Mouse (Mus musculus) embryonic fibroblast, embryonic 13.5 days (primary cell): ENCODE data around the gene Palb2. TPM values are rescaled to one million over a fixed set of nuclear protein-coding genes. Genes with fewer than 3 reads are reported as not detected.

Source experiments
- H3K27ac ChIP-seq: 2 replicates; pipeline ENCODE4 v1.5.1; 2012; ENCODE audit warnings: low read length, control low read depth, inconsistent platforms; ENCODE audit not compliant: insufficient read depth
- H3K4me1 ChIP-seq: 2 replicates; pipeline ENCODE4 v1.6.1; 2011; ENCODE audit warnings: low read length; ENCODE audit not compliant: control insufficient read depth, insufficient read depth
- H3K4me3 ChIP-seq: 2 replicates; pipeline ENCODE4 v1.5.1; 2011; ENCODE audit warnings: mild to moderate bottlenecking, control low read depth, low read length; ENCODE audit not compliant: insufficient read depth
- CTCF ChIP-seq: IDR thresholded peaks from 2 replicates; pipeline ENCODE4 v1.5.1; 2011; ENCODE audit warnings: mild to moderate bottlenecking, control low read depth, low read length, moderate library complexity, borderline replicate concordance; ENCODE audit not compliant: insufficient read depth
- POLR2A ChIP-seq: IDR thresholded peaks from 2 replicates; pipeline ENCODE4 v1.6.1; 2011; ENCODE audit warnings: low read depth, mild to moderate bottlenecking, control low read depth, low read length, moderate library complexity
- polyA plus RNA-seq: library from polyadenylated mRNA; stranded (reverse); fragments of >200 nt; gene quantifications from 2 replicates; pipeline ENCODE4 v1.2.4, GENCODE M21; 2011; ENCODE audit warnings: low read depth; ENCODE audit not compliant: missing spikeins, insufficient read length

Palb2 gene
- polyA plus RNA-seq, result 4.0 and 4.8 TPM in 2 replicates

GRCm38 (mm10) chr7:122132497-122133337 is at the start of gene Palb2, which contains the start of gene Dctn5:
Gene Palb2 (minus strand): TSS chr7:122132985.
Gene Dctn5 (plus strand): TSS chr7:122133041.
- Histone ChIP-seq H3K4me1 (no peaks in the 10 kb centered on the region), H3K27ac (peak within 1 kb of the TSS; percentile 17; the same call in 1 of the 2 replicates)
- TF ChIP-seq CTCF, result no peak
- peak; percentile 94 for TF ChIP-seq POLR2A

GRCm38 (mm10) chr7:122180720-122181119 is 47.9 kb upstream of the Palb2 start:
- H3K4me1 ChIP-seq, result no peaks in the 10 kb centered on the region
- no peak for TF ChIP-seq POLR2A
- TF ChIP-seq CTCF, result no peak
- H3K27ac ChIP-seq, result no peak overlapping the region
- no peak overlapping the region for H3K4me3 ChIP-seq

More at GRCm38 (mm10) chr7:122132497-122133337, at the start of gene Palb2, which contains the start of gene Dctn5:
- H3K4me3 ChIP-seq, result peak within 1 kb of the TSS; percentile 90

- H3K27ac ChIP-seq, result no peak overlapping the region
- H3K4me3 ChIP-seq, result no peak overlapping the region
- no peaks in the 10 kb centered on the region for H3K4me1 ChIP-seq
- no peak for TF ChIP-seq POLR2A
- TF ChIP-seq CTCF, result no peak
These were observed 38.8 kb upstream of the Palb2 start for GRCm38 (mm10) chr7:122171613-122172012.

- TF ChIP-seq CTCF (no peak), POLR2A (no peak)
- Histone ChIP-seq H3K4me3 (no peak overlapping the region), H3K4me1 (no peaks in the 10 kb centered on the region), H3K27ac (no peak overlapping the region)
These were observed 37.9 kb upstream of the Palb2 start for GRCm38 (mm10) chr7:122170705-122171104.

DNA sequence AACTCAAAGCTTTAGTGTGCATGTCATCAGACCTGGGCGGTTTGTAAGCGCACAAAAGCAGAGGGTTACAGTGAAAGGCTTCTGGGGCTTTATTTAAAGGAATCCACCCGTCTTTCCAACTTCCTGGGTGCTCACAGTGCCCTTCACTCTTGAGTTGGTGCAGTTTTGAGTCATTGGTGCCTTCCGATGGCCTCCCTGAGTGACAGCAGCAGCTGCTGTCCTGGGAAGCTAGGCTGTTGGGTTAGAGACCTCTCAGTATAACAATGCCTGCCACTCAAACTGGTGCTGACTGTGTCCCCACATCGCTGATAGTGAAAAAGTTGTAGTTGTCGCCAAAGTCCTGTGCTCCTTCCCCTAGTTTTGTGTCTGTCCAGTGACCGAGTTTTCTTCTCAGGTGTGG is 34.4 kb upstream of the Palb2 start:
- TF ChIP-seq POLR2A (no peak), CTCF (no peak)
- H3K27ac ChIP-seq, result no peak overlapping the region
- H3K4me1 ChIP-seq, result no peaks in the 10 kb centered on the region
- no peak overlapping the region for H3K4me3 ChIP-seq

DNA sequence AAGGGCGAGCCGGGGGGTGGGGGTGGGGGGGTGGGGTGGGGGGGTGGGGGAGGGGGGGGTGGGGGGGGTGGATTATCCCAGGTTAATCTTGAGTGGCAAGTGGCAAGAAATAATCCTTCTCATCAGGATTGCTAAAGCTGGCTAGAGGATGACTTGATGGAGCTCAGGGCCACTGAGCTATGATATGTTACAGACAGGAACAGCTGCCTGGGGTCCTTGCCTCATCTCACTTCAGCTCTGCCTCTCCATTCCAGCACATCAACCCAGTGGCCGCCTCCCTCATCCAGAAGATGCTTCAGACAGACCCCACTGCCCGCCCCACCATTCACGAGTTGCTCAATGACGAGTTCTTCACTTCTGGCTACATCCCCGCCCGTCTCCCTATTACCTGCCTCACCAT is 31.0 kb upstream of the Palb2 start:
- TF ChIP-seq CTCF (no peak), POLR2A (no peak)
- no peak overlapping the region for H3K4me3 ChIP-seq
- no peak overlapping the region for H3K27ac ChIP-seq
- 0 out of 2 replicates have a peak, but pooled peaks cover 4% of the 10 kb centered on the region for H3K4me1 ChIP-seq

DNA sequence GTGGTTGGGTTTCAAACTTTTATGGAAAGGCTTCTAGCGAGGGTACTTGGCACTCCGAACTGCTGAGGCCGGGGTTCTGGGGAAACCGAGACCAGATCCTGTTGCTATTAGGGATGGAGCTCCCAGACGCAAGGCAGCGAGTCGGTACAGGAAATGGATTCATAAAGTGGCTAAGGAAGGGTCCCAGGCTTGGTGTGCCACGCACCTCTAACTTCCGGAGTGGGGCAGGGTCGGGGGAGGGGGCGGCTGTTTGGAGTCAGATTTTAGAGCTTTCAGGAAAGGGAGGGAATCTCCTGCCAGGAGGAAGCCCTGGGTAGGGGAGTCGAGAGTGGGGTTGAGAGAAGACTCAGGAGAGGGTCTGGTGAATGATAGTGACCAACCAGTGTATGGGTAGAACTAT is 27.3 kb upstream of the Palb2 start:
- Histone ChIP-seq H3K27ac (no peak overlapping the region), H3K4me3 (peak overlapping the region; percentile 89), H3K4me1 (peaks cover 9% of the 10 kb centered on the region; the same call in 1 of the 2 replicates)
- TF ChIP-seq CTCF (no peak), POLR2A (no peak)

DNA sequence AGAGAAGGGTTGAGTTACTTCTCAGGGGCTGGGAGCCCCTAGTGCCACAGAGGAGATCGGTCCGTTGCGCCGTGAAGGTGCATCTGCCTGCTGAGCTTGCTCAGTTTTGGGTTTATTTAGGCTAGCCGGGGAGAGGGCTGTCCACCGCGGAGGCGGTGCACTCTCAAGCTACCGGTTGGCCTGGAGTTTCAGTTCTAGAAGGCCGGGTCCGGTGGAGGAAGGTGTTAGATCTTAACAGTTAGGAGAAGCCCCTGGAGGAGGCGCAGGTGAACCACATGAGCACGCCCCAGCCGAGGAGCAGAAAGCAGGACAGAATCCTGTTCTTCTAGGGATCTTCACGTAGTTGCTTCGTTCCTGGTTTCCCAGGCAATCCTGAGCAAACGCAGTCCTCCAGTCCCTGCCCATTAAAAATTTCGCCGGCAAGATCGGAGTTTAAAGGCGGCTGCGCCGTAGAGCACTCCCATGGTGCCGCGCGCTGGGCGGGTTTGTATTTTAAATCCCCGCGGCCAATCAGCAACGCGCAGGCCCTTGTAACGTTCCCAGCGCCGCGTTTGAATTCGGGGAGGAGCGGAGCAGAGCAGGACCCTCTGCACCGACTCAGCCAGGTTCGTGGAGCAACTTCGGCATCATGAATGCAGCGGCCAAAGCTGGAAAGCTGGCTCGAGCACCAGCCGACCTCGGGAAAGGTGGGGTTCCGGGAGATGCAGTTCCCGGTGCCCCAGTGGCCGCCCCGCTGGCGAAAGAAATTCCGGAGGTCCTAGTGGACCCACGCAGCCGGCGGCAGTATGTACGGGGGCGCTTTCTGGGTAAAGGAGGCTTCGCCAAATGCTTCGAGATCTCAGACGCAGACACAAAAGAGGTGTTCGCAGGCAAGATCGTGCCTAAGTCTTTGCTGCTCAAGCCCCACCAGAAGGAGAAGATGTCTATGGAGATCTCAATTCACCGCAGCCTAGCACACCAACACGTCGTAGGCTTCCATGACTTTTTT is 26.4 kb upstream of the Palb2 start, which contains the start of gene Plk1:
Plk1 (plus strand) TSS at position 525 of the 988 bp plus-strand sequence.
- peak within 1 kb of the TSS; percentile 67 for H3K27ac ChIP-seq
- peaks cover 9% of the 10 kb centered on the region; the same call in 1 of the 2 replicates for H3K4me1 ChIP-seq
- H3K4me3 ChIP-seq, result peak within 1 kb of the TSS; percentile 89
- TF ChIP-seq POLR2A (peak; percentile 69), CTCF (no peak)

- TF ChIP-seq CTCF, result no peak
- TF ChIP-seq POLR2A, result no peak
- Histone ChIP-seq H3K27ac (peak overlapping the region; percentile 67), H3K4me1 (peaks cover 9% of the 10 kb centered on the region; the same call in 1 of the 2 replicates), H3K4me3 (peak overlapping the region; percentile 89)
These were observed 25.7 kb upstream of the Palb2 start for GRCm38 (mm10) chr7:122158488-122158887.
